Mouse (Mus musculus) cerebellum, postnatal 4 days (tissue): ENCODE data around the gene Cldn34b1.
"Not testable (repeated sequence)": the region's sequence is repeated elsewhere in the genome, so short reads cannot be mapped to it uniquely, and the experiment has no call there.

Source experiments
- DNase-seq, 2 experiments: peaks; one replicate each; pipeline ENCODE4 v3.0.0; 2022; ENCODE audit warnings: low spot score in 2 of 2, mixed read lengths in 1 of 2

Cldn34b1 gene

DNA sequence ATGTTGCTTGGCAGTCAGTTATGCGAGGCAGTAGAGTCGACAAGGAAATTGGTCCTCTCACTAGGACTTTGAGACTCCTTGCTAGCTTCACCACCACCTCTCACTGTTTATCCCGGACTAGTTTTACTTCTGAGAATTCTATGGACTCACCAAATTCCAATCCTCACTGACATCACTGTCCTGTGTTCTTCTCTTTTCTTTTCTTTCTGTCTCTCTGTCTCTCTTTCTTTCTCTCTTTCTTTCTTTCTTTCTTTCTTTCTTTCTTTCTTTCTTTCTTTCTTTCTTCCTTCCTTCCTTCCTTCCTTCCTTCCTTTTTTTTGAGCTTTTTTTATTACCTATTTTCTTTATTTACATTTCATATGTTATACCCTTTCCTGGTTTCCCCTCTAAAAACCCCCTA, at the start of gene Cldn34b1:
Gene Cldn34b1 (minus strand): TSS at position 101 of the 400 bp plus-strand sequence.
- DNase-seq, result not testable (repeated sequence)

DNA sequence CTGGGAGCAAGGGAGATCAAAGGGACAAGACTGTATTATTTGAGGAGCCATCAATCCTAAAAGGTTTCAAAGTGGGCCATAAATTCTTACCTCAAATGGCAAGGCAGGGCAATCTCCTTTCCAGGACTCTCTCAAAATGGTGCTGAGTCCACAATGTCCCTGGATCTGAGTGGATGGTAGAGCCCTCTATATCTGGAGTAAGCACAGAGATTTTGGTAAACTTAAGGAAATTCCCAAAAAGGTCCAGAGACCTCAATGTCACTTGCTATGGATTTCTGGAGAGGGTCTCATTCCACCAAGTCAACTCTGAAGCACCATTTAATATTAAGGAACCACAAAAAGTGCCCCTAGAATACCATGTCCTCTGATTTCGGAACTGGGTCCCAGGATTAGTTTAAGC, 45.8 kb upstream of the Cldn34b1 start, which contains the start of gene Magea6:
Gene Magea6 (minus strand): TSS at position 101 of the 400 bp plus-strand sequence.
- DNase-seq, result not testable (repeated sequence)
